Mouse (Mus musculus) thymus, postnatal 0 days (tissue): ENCODE results near the gene Plxna4. TPM values are rescaled to one million over a fixed set of nuclear protein-coding genes. Genes with fewer than 3 reads are reported as not detected.

Experiments used
- DNase-seq: peaks from one replicate; pipeline ENCODE4 v3.0.0-alpha.2; 2015; ENCODE audit warnings: low spot score
- polyA plus RNA-seq: library from polyadenylated mRNA; unstranded; fragments of >200 nt; fragmentation: Nextera tagmentation; extraction: Ambion mirVana; gene quantifications from 2 replicates; pipeline ENCODE4 v1.2.1, GENCODE M21; 2015

Gene Plxna4
- polyA plus RNA-seq, 1 experiment from 2014 or later = 0.18 TPM

GRCm38 (mm10) chr6:32355559-32355958, 232.4 kb downstream of the Plxna4 start:
- no peak for DNase-seq

DNA sequence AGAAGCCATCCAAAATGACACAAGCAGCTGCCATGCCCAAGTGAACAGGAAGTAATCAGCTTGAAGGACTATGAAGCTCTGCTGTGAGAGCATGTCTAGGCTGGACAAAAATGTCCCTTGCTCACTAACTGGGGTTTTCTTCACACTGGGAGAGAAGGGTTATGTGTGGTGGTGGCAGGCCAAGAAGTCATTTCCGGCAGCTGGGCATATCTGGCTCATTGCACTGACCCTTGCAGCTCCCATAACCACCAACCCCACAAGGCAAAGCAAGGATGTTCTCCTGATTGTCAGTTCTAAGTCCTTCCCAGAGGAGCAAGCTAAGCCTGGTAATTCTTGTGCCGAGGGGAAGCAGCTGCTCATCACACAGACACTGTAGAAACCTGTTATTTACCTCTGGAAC, 239.0 kb downstream of the Plxna4 start:
- DNase-seq = no peak

GRCm38 (mm10) chr6:32348126-32348525, 239.9 kb downstream of the Plxna4 start:
- DNase-seq = no peak

GRCm38 (mm10) chr6:32346015-32346414, 242.0 kb downstream of the Plxna4 start:
- DNase-seq = no peak

GRCm38 (mm10) chr6:32342727-32343126, 245.3 kb downstream of the Plxna4 start:
- no peak for DNase-seq

- DNase-seq = no peak
Measured at GRCm38 (mm10) chr6:32342272-32342671, 245.7 kb downstream of the Plxna4 start.

GRCm38 (mm10) chr6:32338416-32338943, 249.5 kb downstream of the Plxna4 start:
- DNase-seq = no peak

- DNase-seq = no peak
Measured at GRCm38 (mm10) chr6:32331281-32331680, 256.7 kb downstream of the Plxna4 start.

DNA sequence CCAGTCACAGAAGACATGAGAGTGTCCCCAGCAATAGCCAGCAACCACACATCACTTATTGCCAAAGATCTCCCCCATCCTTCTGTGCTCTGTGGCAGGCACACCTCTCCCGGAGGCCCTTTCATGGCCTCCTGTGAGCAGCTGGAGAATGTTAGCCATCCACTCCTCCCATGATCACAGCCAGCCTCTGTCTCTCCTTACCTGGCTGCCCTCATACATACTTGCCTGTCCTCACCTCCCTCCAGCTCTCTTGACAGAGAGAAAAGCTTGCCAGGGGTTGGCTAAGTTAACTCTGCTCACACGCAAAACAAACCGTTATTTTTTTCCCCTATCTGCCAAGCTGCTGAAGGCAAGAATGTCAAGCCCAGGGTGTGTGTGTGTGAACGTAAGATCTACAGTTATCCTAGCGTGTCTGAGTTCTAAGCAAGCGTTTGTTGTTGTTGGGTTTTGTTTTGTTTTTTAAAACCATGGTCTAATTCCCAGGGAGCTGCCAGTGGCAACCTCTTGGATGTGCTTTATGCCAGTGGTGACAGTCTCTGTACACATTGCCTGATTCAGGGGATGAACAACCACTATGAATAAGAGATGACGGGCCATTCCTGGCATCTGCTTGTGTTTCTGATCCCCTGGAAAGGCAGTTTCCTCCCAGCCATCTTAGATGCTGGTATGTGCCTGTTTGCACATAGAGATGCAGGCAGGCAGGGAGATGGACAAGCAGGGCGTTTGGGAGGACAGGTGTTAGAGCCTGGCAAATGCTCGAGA, 257.8 kb downstream of the Plxna4 start:
- DNase-seq = no peak

DNA sequence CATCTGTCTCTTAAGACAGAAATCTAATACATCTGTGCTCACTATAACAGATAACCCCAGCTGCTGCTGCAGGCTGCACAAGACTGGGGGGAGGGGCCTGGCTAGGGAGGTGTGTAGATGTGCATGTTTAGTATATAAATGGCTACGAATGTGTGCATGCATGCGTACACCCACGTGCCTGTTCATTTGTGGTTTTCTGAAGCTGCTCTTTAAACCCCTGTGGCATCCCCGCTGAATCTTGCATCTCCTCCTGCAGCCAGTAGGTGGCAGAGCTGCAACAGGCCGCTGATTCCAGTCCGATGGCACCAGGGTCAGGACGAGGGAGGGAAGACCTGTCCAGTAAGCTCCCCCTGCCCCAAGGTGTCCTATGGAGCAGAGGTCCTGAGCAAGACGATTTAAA, 260.0 kb downstream of the Plxna4 start:
- DNase-seq = peak; percentile 62

DNA sequence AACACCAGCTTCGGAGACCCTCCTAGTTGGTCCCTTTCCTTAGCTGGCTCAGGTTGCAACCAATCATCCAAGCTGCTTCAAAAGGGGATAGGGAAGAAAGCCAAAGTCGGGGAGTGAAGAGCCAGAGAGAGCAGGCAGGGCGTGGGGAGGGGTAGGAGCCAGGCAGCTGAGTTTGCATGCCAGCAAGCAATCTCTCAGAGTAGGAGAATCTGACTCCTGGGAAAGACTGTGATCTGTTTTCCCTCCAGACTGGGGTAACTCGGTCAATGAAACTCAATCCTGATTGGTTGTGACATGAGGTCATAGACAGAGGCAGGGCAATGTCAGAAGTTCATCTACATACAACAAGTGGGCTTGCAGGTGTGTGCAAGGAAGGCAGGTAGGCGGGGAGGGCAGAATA, 260.8 kb downstream of the Plxna4 start:
- DNase-seq = no peak

DNA sequence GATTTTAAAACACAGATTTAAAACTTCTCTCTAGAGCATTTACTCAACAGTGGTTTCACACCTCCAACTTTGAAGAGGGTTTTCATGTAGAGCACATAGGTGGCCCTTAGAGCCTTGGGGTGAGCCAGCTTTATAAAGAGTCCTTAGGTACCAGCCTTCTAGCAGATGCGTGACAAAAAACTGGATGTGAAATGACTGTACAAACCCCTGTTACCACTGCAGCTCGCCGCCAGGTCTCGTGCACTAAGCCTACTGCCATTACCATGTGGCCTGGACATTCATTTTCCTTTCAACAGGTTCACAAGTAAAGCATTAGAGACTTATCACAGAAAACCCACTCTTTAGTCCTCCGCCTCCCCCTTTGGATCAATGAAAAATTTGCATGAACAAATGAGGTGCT, 261.6 kb downstream of the Plxna4 start:
- DNase-seq = no peak

DNA sequence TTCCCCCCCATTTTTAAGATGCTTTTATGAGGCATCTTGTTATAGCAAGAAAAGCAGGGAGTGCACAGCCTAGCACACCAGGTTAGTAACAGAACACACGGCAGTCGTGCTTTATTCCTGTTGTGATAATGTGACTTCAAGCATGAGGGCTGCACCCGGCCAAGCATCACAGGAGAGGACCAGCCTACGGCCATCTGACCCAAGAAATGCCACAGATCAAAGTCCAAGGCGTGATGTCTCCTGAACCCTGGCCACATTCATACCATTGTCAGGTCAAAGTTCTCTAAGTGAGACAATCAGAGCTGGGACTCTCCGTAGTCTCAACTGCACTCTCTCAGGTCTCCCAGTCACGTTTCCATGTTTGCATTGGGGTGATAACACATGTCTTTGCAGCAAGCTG, 262.1 kb downstream of the Plxna4 start:
- no peak for DNase-seq

- no peak for DNase-seq
Measured at GRCm38 (mm10) chr6:32321187-32321586, 266.8 kb downstream of the Plxna4 start.

DNA sequence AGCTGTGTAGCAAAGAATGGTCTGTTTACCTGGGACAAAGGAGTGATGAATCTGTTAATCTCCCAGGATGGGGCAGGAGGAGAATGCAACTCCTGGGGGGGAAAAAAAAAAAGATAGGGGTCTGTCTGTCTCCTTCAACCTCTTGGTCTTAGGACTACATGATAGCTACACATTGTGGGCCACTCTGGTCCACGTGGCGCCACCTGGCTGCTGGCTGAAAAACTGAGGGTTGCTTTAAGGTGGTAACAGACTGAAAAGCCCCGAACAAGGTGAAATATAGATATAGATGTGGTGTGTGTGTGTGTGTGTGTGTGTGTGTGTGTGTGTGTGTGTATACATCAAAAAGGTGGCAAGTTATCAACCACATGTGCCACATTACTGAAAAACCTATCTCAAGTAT, 267.7 kb downstream of the Plxna4 start:
- DNase-seq = no peak

DNA sequence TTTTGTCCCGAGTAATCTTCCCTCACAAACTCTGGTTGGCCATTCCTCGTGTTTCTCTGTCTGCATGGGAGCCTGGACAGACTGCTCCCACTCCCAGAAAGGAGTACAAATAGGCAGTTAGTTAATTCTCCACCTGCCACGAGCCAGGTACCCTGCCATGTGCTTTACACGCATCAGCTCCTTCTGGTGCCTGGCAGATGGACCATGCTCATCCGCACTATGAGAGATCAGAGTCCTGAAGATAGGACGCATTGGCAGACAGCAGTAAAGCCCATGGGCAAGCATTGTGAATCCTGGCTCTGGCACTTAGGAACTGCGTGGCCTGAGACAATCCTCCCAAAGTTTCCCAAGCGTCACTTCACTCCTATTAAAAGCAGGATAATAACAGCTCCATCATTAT, 270.5 kb downstream of the Plxna4 start:
- no peak for DNase-seq

GRCm38 (mm10) chr6:32315011-32315450, 273.0 kb downstream of the Plxna4 start:
- DNase-seq = no peak

- DNase-seq = no peak
Measured at GRCm38 (mm10) chr6:32309147-32309546, 278.8 kb downstream of the Plxna4 start.

DNA sequence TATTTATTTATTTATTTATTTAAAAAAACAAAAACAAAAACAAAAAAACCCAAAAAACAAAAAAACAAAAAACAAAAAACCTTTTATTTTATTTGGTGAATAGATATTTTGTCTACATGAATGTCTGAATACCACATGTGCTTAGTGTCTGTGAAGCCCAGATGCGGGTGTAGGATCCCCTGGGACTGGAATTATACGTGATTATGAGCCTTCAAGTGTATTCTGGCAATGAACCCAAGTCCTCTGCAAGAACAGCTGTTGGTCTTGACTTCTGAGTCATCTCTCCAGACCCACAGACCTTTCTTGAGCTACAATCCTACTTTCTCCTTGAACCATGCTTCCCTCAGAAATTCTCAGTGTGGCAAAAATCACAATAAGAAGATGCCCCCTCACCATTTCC, 287.4 kb downstream of the Plxna4 start:
- no peak for DNase-seq

DNA sequence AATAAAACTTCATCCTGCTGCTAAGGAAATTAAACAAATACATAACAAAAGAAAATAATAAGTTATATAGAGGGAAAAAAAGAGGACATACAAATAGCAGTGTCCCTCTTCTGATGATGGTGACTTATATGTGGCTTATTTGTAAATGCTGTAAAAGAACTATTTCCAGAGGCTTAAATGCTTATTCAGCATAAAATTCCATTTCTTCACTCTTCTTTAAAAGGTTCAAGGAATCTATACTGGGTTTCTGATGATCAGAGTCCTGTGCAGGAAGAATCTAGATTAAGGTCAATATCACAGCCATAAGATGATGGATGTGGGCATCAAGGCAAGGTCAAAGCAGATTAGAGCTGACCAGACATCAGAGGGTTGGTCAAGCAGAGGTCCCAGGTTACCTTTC, 306.5 kb downstream of the Plxna4 start:
- no peak for DNase-seq

DNA sequence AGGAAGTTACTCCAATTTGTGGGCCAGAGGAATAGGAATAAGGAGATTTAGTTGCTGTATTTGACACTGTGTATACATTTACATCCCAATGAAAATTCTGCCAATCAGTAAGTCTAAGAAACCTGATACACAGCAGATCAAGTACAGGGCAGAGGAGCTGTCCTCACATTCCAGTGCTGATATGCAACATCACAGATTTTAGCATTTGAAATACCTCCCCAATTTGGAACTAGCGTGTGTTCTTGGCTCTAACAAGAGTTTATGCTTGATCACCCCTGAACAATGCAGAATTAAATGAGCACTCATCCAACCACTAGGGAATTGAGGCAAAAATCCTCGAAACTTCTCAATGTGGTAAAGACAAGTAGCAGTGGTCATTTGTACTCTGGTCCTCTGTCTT, 307.3 kb downstream of the Plxna4 start:
- DNase-seq = no peak

GRCm38 (mm10) chr6:32271463-32271862, 316.5 kb downstream of the Plxna4 start:
- no peak for DNase-seq

DNA sequence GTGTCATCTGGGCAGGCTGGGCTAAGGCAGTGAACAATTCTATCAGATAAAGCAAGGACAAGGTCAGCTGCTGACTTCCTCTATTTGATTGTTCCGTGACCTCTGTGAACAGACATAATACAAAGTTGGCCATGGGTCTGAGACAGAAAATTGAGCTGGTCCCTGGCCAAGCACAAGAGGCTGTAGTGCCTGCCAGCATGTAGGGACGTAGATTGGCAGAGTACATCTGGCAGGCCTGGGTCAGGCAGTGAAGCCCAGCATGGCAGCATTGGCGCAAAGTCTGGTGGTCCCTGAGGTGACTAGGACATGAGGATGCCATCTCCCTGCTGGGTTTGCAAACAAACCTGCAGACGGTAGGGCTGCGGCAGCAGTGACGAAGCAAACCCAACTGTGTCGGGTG, 321.9 kb downstream of the Plxna4 start:
- no peak for DNase-seq
